Mouse (Mus musculus) neural tube, embryonic 15.5 days (tissue): ENCODE results near the gene Tmem262. TPM values are rescaled to one million over a fixed set of nuclear protein-coding genes. Genes with fewer than 3 reads are reported as not detected.
A peak's percentile ranks its signal among the peaks of the same experiment; 100 is the strongest.

Source experiments
- ATAC-seq: fragments of 200-750 bp; cut with Nextera tagmentation; 2 replicates; pipeline ENCODE4 v1.8.0; 2017; ENCODE audit warnings: mild to moderate bottlenecking, moderate TSS enrichment, moderate library complexity; ENCODE audit not compliant: low FRiP score
- H3K27ac ChIP-seq: fragments of 300-500 bp; sonication (generic); replicated peaks from 2 replicates; pipeline ENCODE4 v1.5.1; 2015; ENCODE audit warnings: mild to moderate bottlenecking, inconsistent platforms
- H3K27me3 ChIP-seq: fragments of 300-500 bp; sonication (generic); replicated peaks from 2 replicates; pipeline ENCODE4 v1.6.1; 2015; ENCODE audit warnings: inconsistent platforms
- H3K36me3 ChIP-seq: fragments of 300-500 bp; sonication (generic); 2 replicates; pipeline ENCODE4 v1.6.1; 2015; ENCODE audit warnings: inconsistent platforms
- H3K4me1 ChIP-seq: fragments of 300-500 bp; sonication (generic); 2 replicates; pipeline ENCODE4 v1.6.1; 2015; ENCODE audit warnings: inconsistent platforms
- H3K4me2 ChIP-seq: fragments of 300-500 bp; sonication (generic); 2 replicates; pipeline ENCODE4 v1.6.1; 2015; ENCODE audit warnings: inconsistent platforms, mild to moderate bottlenecking, moderate library complexity
- H3K4me3 ChIP-seq: fragments of 300-500 bp; sonication (generic); replicated peaks from 2 replicates; pipeline ENCODE4 v1.5.1; 2015; ENCODE audit warnings: mild to moderate bottlenecking, inconsistent platforms
- H3K9ac ChIP-seq: fragments of 300-500 bp; sonication (generic); replicated peaks from 2 replicates; pipeline ENCODE4 v1.6.1; 2015; ENCODE audit warnings: mild to moderate bottlenecking, inconsistent platforms
- H3K9me3 ChIP-seq: fragments of 300-500 bp; sonication (generic); replicated peaks from 2 replicates; pipeline ENCODE4 v1.6.1; 2016; ENCODE audit warnings: inconsistent platforms
- WGBS: fragments of 180-500 bp; shearing (Covaris S2); methylation state at CpG from one replicate; pipeline ENCODE4 v1.1.7; 2015; ENCODE audit warnings: mixed read lengths; 5-methylcytosine and 5-hydroxymethylcytosine counted together
- polyA plus RNA-seq: library from polyadenylated mRNA; unstranded; fragments of >200 nt; fragmentation: Nextera tagmentation; extraction: Ambion mirVana; gene quantifications from 2 replicates; pipeline ENCODE4 v1.2.1, GENCODE M21; 2015

Gene Tmem262
- polyA plus RNA-seq, 1 experiment from 2014 or later: not detected

GRCm38 (mm10) chr19:6116113-6116850, 36.4 kb downstream of the Tmem262 start:
- Histone ChIP-seq H3K27ac (no peak overlapping the region), H3K9me3 (no peaks in the 10 kb centered on the region), H3K4me1 (peaks cover 30% of the 10 kb centered on the region), H3K4me2 (peak overlapping the region; percentile 92), H3K27me3 (no peaks in the 10 kb centered on the region), H3K4me3 (peak overlapping the region; percentile 71; the same call in 1 of the 2 replicates), H3K9ac (0 out of 2 replicates have a peak overlapping the region, but pooled peaks have one; percentile 36), H3K36me3 (peaks cover 36% of the 10 kb centered on the region)
- 90% methylated on average over 15 of the region's 15 CpGs for WGBS
- no peak for ATAC-seq

- ATAC-seq: no peak
- 5% methylated on average over 32 of the region's 32 CpGs for WGBS
- Histone ChIP-seq H3K4me3 (peak overlapping the region; percentile 71), H3K9ac (peak overlapping the region; percentile 78), H3K4me1 (peaks cover 30% of the 10 kb centered on the region), H3K9me3 (no peaks in the 10 kb centered on the region), H3K36me3 (peaks cover 35% of the 10 kb centered on the region), H3K4me2 (peak overlapping the region; percentile 92), H3K27ac (peak overlapping the region; percentile 95), H3K27me3 (no peaks in the 10 kb centered on the region)
Observed at GRCm38 (mm10) chr19:6117346-6117985, 37.6 kb downstream of the Tmem262 start.

- under 1% methylated on average over 77 of the region's 77 CpGs for WGBS
- ATAC-seq: peak; percentile 92
- peaks cover 29% of the 10 kb centered on the region for H3K36me3 ChIP-seq
Observed at GRCm38 (mm10) chr19:6117986-6118676, 38.3 kb downstream of the Tmem262 start, which contains the start of gene Sac3d1. Sac3d1 (minus strand) TSS chr19:6118650.

GRCm38 (mm10) chr19:6118677-6119185, 38.9 kb downstream of the Tmem262 start:
- Histone ChIP-seq H3K4me2 (peak overlapping the region; percentile 92), H3K36me3 (peaks cover 33% of the 10 kb centered on the region), H3K27ac (peak overlapping the region; percentile 95), H3K9me3 (no peaks in the 10 kb centered on the region), H3K27me3 (no peaks in the 10 kb centered on the region), H3K9ac (peak overlapping the region; percentile 78), H3K4me1 (peaks cover 35% of the 10 kb centered on the region), H3K4me3 (peak overlapping the region; percentile 71)
- under 1% methylated on average over 8 of the region's 8 CpGs for WGBS
- peak; percentile 54 for ATAC-seq

More at GRCm38 (mm10) chr19:6117986-6118676, 38.3 kb downstream of the Tmem262 start, which contains the start of gene Sac3d1:
- H3K9me3 ChIP-seq: no peaks in the 10 kb centered on the region
- H3K27ac ChIP-seq: peak within 1 kb of the TSS; percentile 95
- H3K4me2 ChIP-seq: peak within 1 kb of the TSS; percentile 92
- no peaks in the 10 kb centered on the region for H3K27me3 ChIP-seq
- H3K9ac ChIP-seq: peak within 1 kb of the TSS; percentile 78
- peaks cover 30% of the 10 kb centered on the region for H3K4me1 ChIP-seq
- H3K4me3 ChIP-seq: peak within 1 kb of the TSS; percentile 71

GRCm38 (mm10) chr19:6121761-6122160, 41.9 kb downstream of the Tmem262 start:
- 41% methylated on average over 19 of the region's 19 CpGs for WGBS
- no peak for ATAC-seq
- no peaks in the 10 kb centered on the region for H3K27me3 ChIP-seq

GRCm38 (mm10) chr19:6123330-6123729, 43.5 kb downstream of the Tmem262 start:
- ATAC-seq: no peak
- peaks cover 10% of the 10 kb centered on the region for H3K36me3 ChIP-seq
- no peaks in the 10 kb centered on the region for H3K27me3 ChIP-seq
- peaks cover 23% of the 10 kb centered on the region for H3K4me1 ChIP-seq
- no peak overlapping the region for H3K9ac ChIP-seq
- H3K4me2 ChIP-seq: no peak overlapping the region
- H3K27ac ChIP-seq: no peak overlapping the region
- H3K9me3 ChIP-seq: no peaks in the 10 kb centered on the region
- no peak overlapping the region for H3K4me3 ChIP-seq
- WGBS: 62% methylated on average over 8 of the region's 8 CpGs

More at GRCm38 (mm10) chr19:6121761-6122160, 41.9 kb downstream of the Tmem262 start:
- no peak overlapping the region for H3K4me2 ChIP-seq
- H3K9me3 ChIP-seq: no peaks in the 10 kb centered on the region
- no peak overlapping the region for H3K27ac ChIP-seq
- peaks cover 31% of the 10 kb centered on the region for H3K4me1 ChIP-seq
- H3K9ac ChIP-seq: no peak overlapping the region
- peaks cover 10% of the 10 kb centered on the region for H3K36me3 ChIP-seq
- H3K4me3 ChIP-seq: no peak overlapping the region

GRCm38 (mm10) chr19:6124898-6125297, 45.1 kb downstream of the Tmem262 start:
- Histone ChIP-seq H3K9ac (no peak overlapping the region), H3K27ac (no peak overlapping the region), H3K4me3 (no peak overlapping the region), H3K9me3 (no peaks in the 10 kb centered on the region), H3K27me3 (no peaks in the 10 kb centered on the region), H3K4me2 (no peak overlapping the region), H3K36me3 (peaks cover 10% of the 10 kb centered on the region), H3K4me1 (peaks cover 14% of the 10 kb centered on the region)
- no peak for ATAC-seq
- WGBS: 73% methylated on average over 2 of the region's 2 CpGs

- Histone ChIP-seq H3K9ac (no peak overlapping the region), H3K36me3 (0 out of 2 replicates have a peak, but pooled peaks cover 5% of the 10 kb centered on the region), H3K4me3 (no peak overlapping the region), H3K4me1 (peaks cover 13% of the 10 kb centered on the region), H3K4me2 (no peak overlapping the region), H3K27me3 (no peaks in the 10 kb centered on the region), H3K9me3 (no peaks in the 10 kb centered on the region), H3K27ac (no peak overlapping the region)
- no peak for ATAC-seq
- 18% methylated on average over 4 of the region's 4 CpGs for WGBS
Observed at GRCm38 (mm10) chr19:6126289-6126688, 46.5 kb downstream of the Tmem262 start.

GRCm38 (mm10) chr19:6126789-6127580, 47.2 kb downstream of the Tmem262 start:
- Histone ChIP-seq H3K9ac (no peak overlapping the region), H3K27ac (peak overlapping the region; percentile 94; the same call in 1 of the 2 replicates), H3K4me3 (peak overlapping the region; percentile 57), H3K27me3 (no peaks in the 10 kb centered on the region), H3K4me2 (peak overlapping the region; percentile 57), H3K36me3 (0 out of 2 replicates have a peak, but pooled peaks cover 5% of the 10 kb centered on the region), H3K4me1 (peaks cover 13% of the 10 kb centered on the region), H3K9me3 (no peaks in the 10 kb centered on the region)
- WGBS: 73% methylated on average over 10 of the region's 10 CpGs
- ATAC-seq: no peak

GRCm38 (mm10) chr19:6127760-6128341, 48.0 kb downstream of the Tmem262 start, which contains the start of gene Snx15:
Snx15 (minus strand) TSS chr19:6128304.
- peak within 1 kb of the TSS; percentile 57 for H3K4me3 ChIP-seq
- 0 out of 2 replicates have a peak, but pooled peaks cover 5% of the 10 kb centered on the region for H3K36me3 ChIP-seq
- H3K4me2 ChIP-seq: peak within 1 kb of the TSS; percentile 57
- peak within 1 kb of the TSS; percentile 74 for H3K9ac ChIP-seq
- peak; percentile 96 for ATAC-seq
- peak within 1 kb of the TSS; percentile 94 for H3K27ac ChIP-seq
- no peaks in the 10 kb centered on the region for H3K27me3 ChIP-seq
- peaks cover 13% of the 10 kb centered on the region for H3K4me1 ChIP-seq
- under 1% methylated on average over 32 of the region's 32 CpGs for WGBS
- no peaks in the 10 kb centered on the region for H3K9me3 ChIP-seq
